Mouse (Mus musculus): ENCODE results near the gene Cbfa2t3. TPM values are rescaled to one million over a fixed set of nuclear protein-coding genes. Genes with fewer than 3 reads are reported as not detected.

The Cbfa2t3 gene
- total and polyA plus RNA-seq, 3 experiments, result 10.9 to 22.3 (median 21.8) TPM

GRCm38 (mm10) chr8:122596031-122596430, 102.9 kb downstream of the Cbfa2t3 start:
- Histone ChIP-seq H3K4me1 (ENCODE audit: control insufficient read depth, insufficient read depth, low read length) (no peaks in the 10 kb centered on the region), H3K4me3 (no peak overlapping the region), H3K36me3 (ENCODE audit: control insufficient read depth, insufficient read depth, low read length) (no peaks in the 10 kb centered on the region), H3K27me3 (ENCODE audit: control insufficient read depth, insufficient read depth, low read length) (no peaks in the 10 kb centered on the region), H3K27ac (no peak overlapping the region), H3K9ac (ENCODE audit: low read depth, low read length) (no peak overlapping the region), H3K79me2 (replicated peaks; ENCODE audit: control insufficient read depth, insufficient read depth, low read length) (no peaks in the 10 kb centered on the region)
- WGBS, result 64% methylated on average over 4 of the region's 4 CpGs
- intact Hi-C loops (cut with DNase I), result no loop called here
- TF ChIP-seq POLR2A (IDR thresholded peaks at IDR 0.05; ENCODE audit: insufficient read depth, low read depth, low read length), result no peak
- no peak for TF ChIP-seq CTCF (IDR thresholded peaks at IDR 0.05)
- no peak for TF ChIP-seq EP300 (IDR thresholded peaks at IDR 0.05; ENCODE audit: insufficient read depth, low read depth, low read length)
- DNase-seq, result no peak

DNA sequence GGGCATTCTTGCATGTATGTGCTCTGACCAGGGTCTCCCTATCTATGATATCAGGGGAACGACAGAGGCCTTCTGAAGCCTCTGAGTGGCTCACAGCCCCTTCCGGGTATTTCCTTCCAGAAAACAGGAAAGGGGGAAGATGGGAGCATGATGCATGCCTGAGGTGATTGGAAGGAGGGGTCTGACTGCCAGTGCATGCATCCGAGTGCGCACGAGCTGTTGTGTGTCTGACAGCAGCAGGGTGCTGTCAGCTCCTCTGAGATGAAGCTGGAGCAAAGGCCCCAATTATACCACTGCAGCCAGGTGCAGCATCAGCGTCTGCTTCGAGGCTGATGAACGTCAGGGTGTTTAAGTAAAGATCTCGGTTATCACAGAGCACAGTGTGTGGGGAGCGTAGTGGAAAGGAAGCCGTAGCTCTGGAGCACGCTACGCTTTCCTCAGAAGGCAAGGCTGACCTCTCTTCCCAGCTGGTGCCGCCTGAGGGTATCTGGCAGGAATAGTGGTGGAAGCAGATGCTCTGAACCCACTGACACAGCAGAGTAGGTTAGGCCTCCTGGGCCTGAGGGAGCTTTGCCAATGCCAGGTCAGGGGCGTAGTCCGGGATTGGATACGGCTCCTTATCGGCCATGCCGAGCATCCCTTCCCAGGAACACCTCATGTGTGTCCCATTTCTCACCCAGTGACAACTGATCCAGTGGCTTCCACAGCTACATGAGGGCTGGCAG, 105.0 kb downstream of the Cbfa2t3 start:
- H3K9ac ChIP-seq (ENCODE audit: low read depth, low read length), result no peak overlapping the region
- 86% methylated on average over 19 of the region's 19 CpGs for WGBS
- TF ChIP-seq EP300 (IDR thresholded peaks at IDR 0.05; ENCODE audit: insufficient read depth, low read depth, low read length), result no peak
- TF ChIP-seq CTCF (IDR thresholded peaks at IDR 0.05), result no peak
- no peak for TF ChIP-seq POLR2A (IDR thresholded peaks at IDR 0.05; ENCODE audit: insufficient read depth, low read depth, low read length)
- no peak overlapping the region for H3K4me3 ChIP-seq
- no peak overlapping the region for H3K27ac ChIP-seq
- H3K4me1 ChIP-seq (ENCODE audit: control insufficient read depth, insufficient read depth, low read length), result no peaks in the 10 kb centered on the region
- no peaks in the 10 kb centered on the region for H3K36me3 ChIP-seq (ENCODE audit: control insufficient read depth, insufficient read depth, low read length)
- no peak for DNase-seq
- no peaks in the 10 kb centered on the region for H3K79me2 ChIP-seq (replicated peaks; ENCODE audit: control insufficient read depth, insufficient read depth, low read length)
- no peaks in the 10 kb centered on the region for H3K27me3 ChIP-seq (ENCODE audit: control insufficient read depth, insufficient read depth, low read length)
- intact Hi-C loops (cut with DNase I), result no loop called here

- Histone ChIP-seq H3K4me1 (ENCODE audit: control insufficient read depth, insufficient read depth, low read length) (no peaks in the 10 kb centered on the region), H3K79me2 (replicated peaks; ENCODE audit: control insufficient read depth, insufficient read depth, low read length) (no peaks in the 10 kb centered on the region), H3K4me3 (no peak overlapping the region), H3K27ac (no peak overlapping the region), H3K27me3 (ENCODE audit: control insufficient read depth, insufficient read depth, low read length) (no peaks in the 10 kb centered on the region), H3K36me3 (ENCODE audit: control insufficient read depth, insufficient read depth, low read length) (no peaks in the 10 kb centered on the region), H3K9ac (ENCODE audit: low read depth, low read length) (no peak overlapping the region)
- 79% methylated on average over 12 of the region's 12 CpGs for WGBS
- TF ChIP-seq CTCF (IDR thresholded peaks at IDR 0.05) (no peak), POLR2A (IDR thresholded peaks at IDR 0.05; ENCODE audit: insufficient read depth, low read depth, low read length) (no peak), EP300 (IDR thresholded peaks at IDR 0.05; ENCODE audit: insufficient read depth, low read depth, low read length) (no peak)
- DNase-seq, result no peak
- intact Hi-C loops (cut with DNase I), result no loop called here
Observed at GRCm38 (mm10) chr8:122593240-122593639, 105.7 kb downstream of the Cbfa2t3 start.

GRCm38 (mm10) chr8:122586749-122587148, 112.2 kb downstream of the Cbfa2t3 start:
- Histone ChIP-seq H3K36me3 (ENCODE audit: control insufficient read depth, insufficient read depth, low read length) (no peaks in the 10 kb centered on the region), H3K4me3 (no peak overlapping the region), H3K27ac (no peak overlapping the region), H3K4me1 (ENCODE audit: control insufficient read depth, insufficient read depth, low read length) (no peaks in the 10 kb centered on the region), H3K79me2 (replicated peaks; ENCODE audit: control insufficient read depth, insufficient read depth, low read length) (no peaks in the 10 kb centered on the region), H3K9ac (ENCODE audit: low read depth, low read length) (no peak overlapping the region), H3K27me3 (ENCODE audit: control insufficient read depth, insufficient read depth, low read length) (no peaks in the 10 kb centered on the region)
- no peak for DNase-seq
- intact Hi-C loops (cut with DNase I), result no loop called here
- WGBS, result 88% methylated on average over 10 of the region's 10 CpGs
- TF ChIP-seq CTCF (IDR thresholded peaks at IDR 0.05) (no peak), POLR2A (IDR thresholded peaks at IDR 0.05; ENCODE audit: insufficient read depth, low read depth, low read length) (no peak), EP300 (IDR thresholded peaks at IDR 0.05; ENCODE audit: insufficient read depth, low read depth, low read length) (no peak)

DNA sequence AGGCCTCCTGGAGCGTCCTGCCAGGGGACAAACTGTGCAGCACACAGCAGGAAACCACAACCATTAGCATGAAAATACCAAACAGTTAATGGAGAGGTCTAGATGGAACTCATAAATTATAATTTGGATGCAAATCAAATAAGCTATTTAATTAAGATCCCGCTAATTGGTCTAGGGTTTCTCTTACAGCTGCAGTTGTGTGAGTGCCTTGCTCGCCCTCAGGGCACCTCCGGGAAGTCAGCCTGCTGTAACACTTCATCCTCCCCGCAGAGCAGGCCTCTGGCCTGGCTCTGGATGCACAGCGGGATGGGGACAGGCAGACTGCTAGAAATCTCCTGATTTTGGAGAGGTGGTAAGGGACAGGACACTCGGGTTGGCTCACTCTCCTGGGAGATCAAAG, 112.7 kb downstream of the Cbfa2t3 start:
- Histone ChIP-seq H3K4me1 (ENCODE audit: control insufficient read depth, insufficient read depth, low read length) (no peaks in the 10 kb centered on the region), H3K4me3 (no peak overlapping the region), H3K27ac (no peak overlapping the region), H3K9ac (ENCODE audit: low read depth, low read length) (no peak overlapping the region), H3K79me2 (replicated peaks; ENCODE audit: control insufficient read depth, insufficient read depth, low read length) (no peaks in the 10 kb centered on the region), H3K27me3 (ENCODE audit: control insufficient read depth, insufficient read depth, low read length) (no peaks in the 10 kb centered on the region), H3K36me3 (ENCODE audit: control insufficient read depth, insufficient read depth, low read length) (no peaks in the 10 kb centered on the region)
- intact Hi-C loops (cut with DNase I), result no loop called here
- TF ChIP-seq CTCF (IDR thresholded peaks at IDR 0.05) (no peak), EP300 (IDR thresholded peaks at IDR 0.05; ENCODE audit: insufficient read depth, low read depth, low read length) (no peak), POLR2A (IDR thresholded peaks at IDR 0.05; ENCODE audit: insufficient read depth, low read depth, low read length) (no peak)
- WGBS, result 87% methylated on average over 7 of the region's 7 CpGs
- no peak for DNase-seq

- intact Hi-C loops (cut with DNase I), result no loop called here
- Histone ChIP-seq H3K4me3 (no peak overlapping the region), H3K36me3 (ENCODE audit: control insufficient read depth, insufficient read depth, low read length) (no peaks in the 10 kb centered on the region), H3K4me1 (ENCODE audit: control insufficient read depth, insufficient read depth, low read length) (no peaks in the 10 kb centered on the region), H3K9ac (ENCODE audit: low read depth, low read length) (no peak overlapping the region), H3K27ac (no peak overlapping the region), H3K79me2 (replicated peaks; ENCODE audit: control insufficient read depth, insufficient read depth, low read length) (no peaks in the 10 kb centered on the region), H3K27me3 (ENCODE audit: control insufficient read depth, insufficient read depth, low read length) (no peaks in the 10 kb centered on the region)
- no peak for DNase-seq
- TF ChIP-seq POLR2A (IDR thresholded peaks at IDR 0.05; ENCODE audit: insufficient read depth, low read depth, low read length) (no peak), EP300 (IDR thresholded peaks at IDR 0.05; ENCODE audit: insufficient read depth, low read depth, low read length) (no peak), CTCF (IDR thresholded peaks at IDR 0.05) (no peak)
- WGBS, result 50% methylated on average over 14 of the region's 14 CpGs
Observed at GRCm38 (mm10) chr8:122585411-122585891, 113.5 kb downstream of the Cbfa2t3 start.
